Mouse (Mus musculus): ENCODE measurements around the gene Gcsh. TPM values are rescaled to one million over a fixed set of nuclear protein-coding genes. Genes with fewer than 3 reads are reported as not detected.

Gene Gcsh
- total and polyA plus RNA-seq, 3 experiments = 77.1 to 137 TPM; not detected in 1

DNA sequence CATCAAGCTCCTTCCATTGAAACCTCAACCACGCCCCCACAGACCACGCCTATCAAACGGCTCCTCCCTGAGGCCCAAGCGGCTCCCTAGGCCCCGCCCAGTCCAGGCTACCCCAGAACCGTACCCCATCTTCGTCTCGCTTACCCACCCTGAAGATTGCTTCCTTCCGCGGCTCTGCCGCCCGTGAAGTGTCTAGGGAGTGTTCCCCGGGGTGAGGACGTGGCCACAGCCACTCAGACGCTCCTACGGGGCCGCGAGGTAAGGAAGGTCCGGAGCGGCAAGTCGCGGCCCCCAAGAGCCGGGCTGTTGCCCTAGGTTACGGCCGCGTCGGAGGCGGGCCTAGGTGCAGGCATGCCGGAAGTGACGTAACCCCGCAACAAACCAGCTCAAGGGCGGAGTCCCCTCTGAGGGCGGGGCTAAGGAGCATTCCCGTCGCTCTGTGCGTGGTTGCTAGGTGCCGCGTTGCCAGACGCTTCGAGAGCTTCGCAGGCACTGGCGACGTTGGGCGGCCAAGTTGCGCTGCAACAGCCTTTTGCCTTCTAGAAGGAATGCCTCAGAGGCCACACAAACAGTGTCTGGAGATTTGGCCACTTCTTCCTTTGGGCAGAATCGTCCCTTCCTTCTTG lies 14.6 kb downstream of the Gcsh start, which contains the start of gene 1700030J22Rik (continued):
- TF ChIP-seq BHLHE40 (IDR thresholded peaks at IDR 0.05; ENCODE audit: borderline replicate concordance, low read depth, low read length) (no peak), MAFK (IDR thresholded peaks at IDR 0.05; ENCODE audit: borderline replicate concordance, low read depth, low read length) (no peak), CTCF (IDR thresholded peaks at IDR 0.05 in 2 of 3, conservative IDR thresholded peaks at IDR 0.05 in 1 of 3; ENCODE audit: control insufficient read depth in 1 of 3, insufficient read depth in 1 of 3, low read depth in 2 of 3, low read length in 3 of 3, poor library complexity in 1 of 3, severe bottlenecking in 1 of 3) (peak in 2 of 3 experiments; percentile 3 to 18; a peak in 1 of 6 replicates), ZKSCAN1 (IDR thresholded peaks at IDR 0.05; ENCODE audit: low read depth, low read length) (no peak), ZC3H11A (IDR thresholded peaks at IDR 0.05; ENCODE audit: low read depth, low read length) (no peak), NELFE (IDR thresholded peaks at IDR 0.05; ENCODE audit: low read depth, low read length) (no peak), ELF1 (IDR thresholded peaks at IDR 0.05; ENCODE audit: low read depth, low read length) (peak; percentile 75), RAD21 (IDR thresholded peaks at IDR 0.05; ENCODE audit: low read depth, low read length) (peak; percentile 16), MYC (IDR thresholded peaks at IDR 0.05; ENCODE audit: low read depth, low read length) (no peak), ZMIZ1 (IDR thresholded peaks at IDR 0.05; ENCODE audit: low read depth, low read length) (no peak), USF1 (IDR thresholded peaks at IDR 0.05; ENCODE audit: low read depth, low read length) (no peak), CHD1 (IDR thresholded peaks at IDR 0.05; ENCODE audit: low read depth, low read length) (no peak)

DNA sequence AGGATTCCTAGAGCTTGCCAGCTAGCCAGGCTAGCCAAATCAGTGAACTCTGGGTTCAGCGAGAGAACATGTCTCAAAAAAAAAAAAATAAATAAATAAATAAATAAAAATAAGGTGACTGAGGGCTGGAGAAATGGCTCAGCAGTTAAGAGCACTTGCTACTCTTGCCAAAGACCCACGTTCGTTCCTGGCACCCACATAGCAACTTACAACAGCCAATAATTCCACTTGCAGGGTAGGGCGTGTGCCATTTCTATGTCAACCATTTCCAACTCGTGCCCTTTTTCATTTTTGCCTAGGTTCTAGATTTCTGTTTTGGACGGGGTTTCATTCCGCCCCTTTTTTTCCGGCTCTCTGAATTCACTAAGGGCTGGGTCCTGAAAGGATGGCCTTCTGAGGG lies 15.3 kb downstream of the Gcsh start:
- H3K9ac ChIP-seq (ENCODE audit: control insufficient read depth, low read depth, low read length, poor library complexity, severe bottlenecking) = peak overlapping the region; percentile 50
- no peaks in the 10 kb centered on the region for H3K9me3 ChIP-seq (replicated peaks; ENCODE audit: insufficient read depth, low read length)

GRCm38 (mm10) chr8:116975606-116976005 lies 17.7 kb downstream of the Gcsh start:
- no peak overlapping the region for H3K4me3 ChIP-seq (ENCODE audit: control insufficient read depth in 1 of 2, insufficient read depth in 1 of 2, low read depth in 2 of 2, low read length in 2 of 2)
- H3K9me3 ChIP-seq (replicated peaks; ENCODE audit: insufficient read depth, low read length) = no peaks in the 10 kb centered on the region
- no peak overlapping the region for H3K27ac ChIP-seq (ENCODE audit: control insufficient read depth, low read depth, low read length)

More for the DNA sequence above, 15.3 kb downstream of the Gcsh start:
- TF ChIP-seq TCF12 (IDR thresholded peaks at IDR 0.05; ENCODE audit: low read depth, low read length) (no peak), ZC3H11A (IDR thresholded peaks at IDR 0.05; ENCODE audit: low read depth, low read length) (no peak), CHD2 (IDR thresholded peaks at IDR 0.05; ENCODE audit: low read length) (no peak), MYC (IDR thresholded peaks at IDR 0.05; ENCODE audit: low read depth, low read length) (no peak), MAZ (IDR thresholded peaks at IDR 0.05; ENCODE audit: low read depth, low read length) (no peak), UBTF (IDR thresholded peaks at IDR 0.05; ENCODE audit: borderline replicate concordance, insufficient read depth, low read depth, low read length) (no peak)
- Histone ChIP-seq H3K79me2 (ENCODE audit: control insufficient read depth, insufficient read depth, low read length, poor library complexity) (no peaks in the 10 kb centered on the region), H3K4me3 (ENCODE audit: control insufficient read depth in 1 of 2, insufficient read depth in 1 of 2, low read depth in 2 of 2, low read length in 2 of 2) (peak overlapping the region; percentile 70 to 93), H3K36me3 (ENCODE audit: control insufficient read depth in 1 of 2, insufficient read depth in 2 of 2, low read length in 2 of 2) (no peaks in the 10 kb centered on the region; a peak in 1 of 4 replicates), H3K27ac (ENCODE audit: control insufficient read depth, low read depth, low read length) (no peak overlapping the region), H3K4me1 (ENCODE audit: control insufficient read depth in 1 of 2, insufficient read depth in 2 of 2, low read length in 2 of 2) (no peaks in the 10 kb centered on the region; a peak in 1 of 4 replicates), H3K27me3 (ENCODE audit: control insufficient read depth in 1 of 2, insufficient read depth in 2 of 2, low read length in 2 of 2) (no peaks in the 10 kb centered on the region)
- DNase-seq (ENCODE audit: low read depth, low spot score) = no peak

More at GRCm38 (mm10) chr8:116975606-116976005, 17.7 kb downstream of the Gcsh start:
- Histone ChIP-seq H3K9ac (ENCODE audit: control insufficient read depth, low read depth, low read length, poor library complexity, severe bottlenecking) (no peak overlapping the region), H3K79me2 (ENCODE audit: control insufficient read depth, insufficient read depth, low read length, poor library complexity) (no peaks in the 10 kb centered on the region), H3K36me3 (ENCODE audit: control insufficient read depth in 1 of 2, insufficient read depth in 2 of 2, low read length in 2 of 2) (no peaks in the 10 kb centered on the region), H3K27me3 (ENCODE audit: control insufficient read depth in 1 of 2, insufficient read depth in 2 of 2, low read length in 2 of 2) (no peaks in the 10 kb centered on the region), H3K4me1 (ENCODE audit: control insufficient read depth in 1 of 2, insufficient read depth in 2 of 2, low read length in 2 of 2) (no peaks in the 10 kb centered on the region; a peak in 1 of 4 replicates)
- TF ChIP-seq UBTF (IDR thresholded peaks at IDR 0.05; ENCODE audit: borderline replicate concordance, insufficient read depth, low read depth, low read length) (no peak), SIN3A (IDR thresholded peaks at IDR 0.05; ENCODE audit: low read length) (no peak), CHD2 (IDR thresholded peaks at IDR 0.05; ENCODE audit: low read length) (no peak), GATA1 (IDR thresholded peaks at IDR 0.05; ENCODE audit: low read depth, low read length) (no peak), MYC (IDR thresholded peaks at IDR 0.05; ENCODE audit: low read depth, low read length) (no peak), JUND (IDR thresholded peaks at IDR 0.05; ENCODE audit: low read depth, low read length) (no peak), CTCF (IDR thresholded peaks at IDR 0.05 in 2 of 3, conservative IDR thresholded peaks at IDR 0.05 in 1 of 3; ENCODE audit: control insufficient read depth in 1 of 3, insufficient read depth in 1 of 3, low read depth in 2 of 3, low read length in 3 of 3, poor library complexity in 1 of 3, severe bottlenecking in 1 of 3) (no peak), USF1 (IDR thresholded peaks at IDR 0.05; ENCODE audit: low read depth, low read length) (no peak), NELFE (IDR thresholded peaks at IDR 0.05; ENCODE audit: low read depth, low read length) (no peak), RCOR1 (IDR thresholded peaks at IDR 0.05; ENCODE audit: low read depth, low read length) (no peak), MEF2A (IDR thresholded peaks at IDR 0.05; ENCODE audit: extremely low read depth, insufficient replicate concordance, low read depth, low read length, poor library complexity, severe bottlenecking) (no peak), HCFC1 (IDR thresholded peaks at IDR 0.05; ENCODE audit: low read depth, low read length) (no peak), ZKSCAN1 (IDR thresholded peaks at IDR 0.05; ENCODE audit: low read depth, low read length) (no peak), TBP (IDR thresholded peaks at IDR 0.05; ENCODE audit: low read depth, low read length) (no peak), POLR2A (IDR thresholded peaks at IDR 0.05; ENCODE audit: control insufficient read depth in 1 of 2, insufficient read depth in 1 of 2, low read depth in 1 of 2, low read length in 2 of 2, poor library complexity in 1 of 2) (no peak)
- no peak for DNase-seq (ENCODE audit: low read depth, low spot score)

Data from MEL (cell line).